Mouse (Mus musculus) bone marrow macrophage, adult 2 months (primary cell): ENCODE measurements around the gene Btbd35f29.
"Not testable (repeated sequence)": the region's sequence is repeated elsewhere in the genome, so short reads cannot be mapped to it uniquely, and the experiment has no call there.

ENCODE experiments used
- CTCF ChIP-seq: IDR thresholded peaks from 2 replicates; pipeline ENCODE4 v1.5.1; 2012; ENCODE audit warnings: low read depth, mild to moderate bottlenecking, low read length, moderate library complexity
- POLR2A ChIP-seq: IDR thresholded peaks from 2 replicates; pipeline ENCODE4 v1.6.1; 2012; ENCODE audit warnings: mild to moderate bottlenecking, low read depth, low read length, borderline replicate concordance

- TF ChIP-seq POLR2A, CTCF: not testable (repeated sequence)
Measured at GRCm38 (mm10) chrX:31117374-31117773, at the start of gene Btbd35f29.
